Mouse (Mus musculus) G1E (cell line): ENCODE data around the gene Mbtps2. TPM values are rescaled to one million over a fixed set of nuclear protein-coding genes. Genes with fewer than 3 reads are reported as not detected.
A peak's percentile ranks its signal among the peaks of the same experiment; 100 is the strongest.

Experiments used
- ATAC-seq: 2 replicates; pipeline ENCODE4 v1.8.0; 2016; ENCODE audit warnings: mild to moderate bottlenecking; ENCODE audit not compliant: insufficient number of reproducible peaks, poor library complexity, low FRiP score, severe bottlenecking; ENCODE audit errors: extremely low read depth
- DNase-seq: peaks from one replicate; pipeline ENCODE4 v3.0.0; 2012; ENCODE audit warnings: low spot score
- H3K27me3 ChIP-seq: 2 replicates; pipeline ENCODE4 v1.6.1; 2012; ENCODE audit warnings: mild to moderate bottlenecking, low read length, inconsistent platforms; ENCODE audit not compliant: insufficient read depth
- H3K36me3 ChIP-seq: replicated peaks from 2 replicates; pipeline ENCODE3; 2012; ENCODE audit warnings: mild to moderate bottlenecking, inconsistent platforms
- H3K4me1 ChIP-seq: 2 replicates; pipeline ENCODE4 v1.6.1; 2012; ENCODE audit warnings: low read depth, low read length, inconsistent platforms, mixed read lengths; ENCODE audit not compliant: insufficient read depth
- H3K4me3 ChIP-seq: 2 replicates; pipeline ENCODE4 v1.5.1; 2012; ENCODE audit warnings: low read depth, mild to moderate bottlenecking, inconsistent platforms, low read length, moderate library complexity, mixed read lengths
- H3K9me3 ChIP-seq: replicated peaks from 2 replicates; pipeline ENCODE4 v1.6.1; 2012; ENCODE audit warnings: inconsistent platforms
- CTCF ChIP-seq: IDR thresholded peaks from 2 replicates; pipeline ENCODE4 v1.5.1; 2012; ENCODE audit warnings: low read depth, low read length, inconsistent platforms, mixed read lengths
- GATA1 ChIP-seq: IDR thresholded peaks from 2 replicates; pipeline ENCODE4 v1.6.1; 2012; ENCODE audit warnings: borderline replicate concordance, low read length, inconsistent platforms, mixed read lengths
- GATA2 ChIP-seq: IDR thresholded peaks from 2 replicates; pipeline ENCODE4 v1.6.1; 2012; ENCODE audit warnings: low read depth, low read length, inconsistent platforms, borderline replicate concordance
- POLR2AphosphoS5 ChIP-seq: IDR thresholded peaks from 2 replicates; pipeline ENCODE4 v1.6.1; 2012; ENCODE audit warnings: low read depth, low read length, inconsistent platforms; ENCODE audit not compliant: insufficient replicate concordance
- TAL1 ChIP-seq: conservative IDR thresholded peaks from 2 replicates; pipeline ENCODE4 v1.6.1; 2012; ENCODE audit warnings: low read depth, low read length, inconsistent platforms, mixed read lengths
- polyA plus RNA-seq: library from polyadenylated mRNA; stranded (reverse); fragments of >175 nt; gene quantifications from 2 replicates; pipeline ENCODE4 v1.2.3, GENCODE M21; 2012
- total RNA-seq, 2 experiments: library from RNA; stranded (forward) in 1 of 2; stranded (reverse) in 1 of 2; fragments of 200-1000 nt in 1 of 2; fragments of >200 nt in 1 of 2; fragmentation: Nextera tagmentation in 1 of 2; gene quantifications; 2 replicates each; pipeline ENCODE4 v1.2.3; 2014 to 2017

Mbtps2 gene
- total RNA-seq (2014; fragmentation: Nextera tagmentation), result 44.5 and 49.3 TPM in 2 replicates
- 10.0 and 19.1 TPM in 2 replicates for total RNA-seq (2017)
- polyA plus RNA-seq, result 6.3 and 6.6 TPM in 2 replicates

- Histone ChIP-seq H3K4me1 (peaks cover 11% of the 10 kb centered on the region), H3K4me3 (peak within 1 kb of the TSS; percentile 79), H3K27me3 (no peaks in the 10 kb centered on the region), H3K36me3 (no peaks in the 10 kb centered on the region), H3K9me3 (no peaks in the 10 kb centered on the region)
- DNase-seq (peak; percentile 3), ATAC-seq (peak; percentile 54; the same call in 1 of the 2 replicates)
- TF ChIP-seq POLR2AphosphoS5, result no peak
- no peak for TF ChIP-seq TAL1
- TF ChIP-seq GATA1, result no peak
- no peak for TF ChIP-seq GATA2
- TF ChIP-seq CTCF, result no peak
These were observed at the start of gene Mbtps2 for GRCm38 (mm10) chrX:157598186-157598996. Gene Mbtps2, minus strand, starts transcription at chrX:157598715.

- no peaks in the 10 kb centered on the region for H3K36me3 ChIP-seq
- no peaks in the 10 kb centered on the region for H3K4me1 ChIP-seq
- no peak overlapping the region for H3K4me3 ChIP-seq
- ATAC-seq, result no peak
- TF ChIP-seq CTCF (no peak), GATA2 (no peak), POLR2AphosphoS5 (no peak), GATA1 (no peak), TAL1 (no peak)
- H3K9me3 ChIP-seq, result no peaks in the 10 kb centered on the region
- no peaks in the 10 kb centered on the region for H3K27me3 ChIP-seq
- no peak for DNase-seq
These were observed 47.9 kb upstream of the Mbtps2 start for GRCm38 (mm10) chrX:157646399-157646798.

- ATAC-seq, result no peak
- no peak overlapping the region for H3K4me3 ChIP-seq
- TF ChIP-seq GATA2 (no peak), POLR2AphosphoS5 (no peak), TAL1 (no peak), CTCF (no peak), GATA1 (no peak)
These were observed 46.2 kb upstream of the Mbtps2 start for GRCm38 (mm10) chrX:157644700-157645099.

GRCm38 (mm10) chrX:157644300-157644699, 45.8 kb upstream of the Mbtps2 start:
- no peak for TF ChIP-seq GATA2
- TF ChIP-seq CTCF, result peak; percentile 58
- ATAC-seq (no peak), DNase-seq (no peak)
- H3K36me3 ChIP-seq, result no peaks in the 10 kb centered on the region
- H3K4me3 ChIP-seq, result no peak overlapping the region
- no peaks in the 10 kb centered on the region for H3K9me3 ChIP-seq
- H3K27me3 ChIP-seq, result no peaks in the 10 kb centered on the region
- no peaks in the 10 kb centered on the region for H3K4me1 ChIP-seq

More at GRCm38 (mm10) chrX:157644700-157645099, 46.2 kb upstream of the Mbtps2 start:
- no peaks in the 10 kb centered on the region for H3K9me3 ChIP-seq
- no peaks in the 10 kb centered on the region for H3K4me1 ChIP-seq
- no peak for DNase-seq
- no peaks in the 10 kb centered on the region for H3K36me3 ChIP-seq
- H3K27me3 ChIP-seq, result no peaks in the 10 kb centered on the region

- TF ChIP-seq TAL1 (no peak), CTCF (no peak), GATA1 (no peak), GATA2 (no peak)
- no peaks in the 10 kb centered on the region for H3K36me3 ChIP-seq
- no peaks in the 10 kb centered on the region for H3K4me1 ChIP-seq
- H3K9me3 ChIP-seq, result no peaks in the 10 kb centered on the region
- H3K27me3 ChIP-seq, result no peaks in the 10 kb centered on the region
- DNase-seq (no peak), ATAC-seq (no peak)
- H3K4me3 ChIP-seq, result no peak overlapping the region
These were observed 44.3 kb upstream of the Mbtps2 start for GRCm38 (mm10) chrX:157642856-157643255.

- DNase-seq (no peak), ATAC-seq (no peak)
- Histone ChIP-seq H3K4me1 (no peaks in the 10 kb centered on the region), H3K4me3 (no peak overlapping the region), H3K27me3 (no peaks in the 10 kb centered on the region), H3K36me3 (no peaks in the 10 kb centered on the region), H3K9me3 (no peaks in the 10 kb centered on the region)
- TF ChIP-seq POLR2AphosphoS5, result no peak
- no peak for TF ChIP-seq GATA1
- no peak for TF ChIP-seq GATA2
- no peak for TF ChIP-seq TAL1
These were observed 38.7 kb upstream of the Mbtps2 start for GRCm38 (mm10) chrX:157637253-157637652.
